Mouse (Mus musculus) urinary bladder, postnatal 10 days (tissue): ENCODE data around the gene Ctsz.
A peak's percentile ranks its signal among the peaks of the same experiment; 100 is the strongest.

Experiments
- DNase-seq: peaks from one replicate; pipeline ENCODE4 v3.0.0; 2022; ENCODE audit warnings: low spot score

Ctsz gene

DNA sequence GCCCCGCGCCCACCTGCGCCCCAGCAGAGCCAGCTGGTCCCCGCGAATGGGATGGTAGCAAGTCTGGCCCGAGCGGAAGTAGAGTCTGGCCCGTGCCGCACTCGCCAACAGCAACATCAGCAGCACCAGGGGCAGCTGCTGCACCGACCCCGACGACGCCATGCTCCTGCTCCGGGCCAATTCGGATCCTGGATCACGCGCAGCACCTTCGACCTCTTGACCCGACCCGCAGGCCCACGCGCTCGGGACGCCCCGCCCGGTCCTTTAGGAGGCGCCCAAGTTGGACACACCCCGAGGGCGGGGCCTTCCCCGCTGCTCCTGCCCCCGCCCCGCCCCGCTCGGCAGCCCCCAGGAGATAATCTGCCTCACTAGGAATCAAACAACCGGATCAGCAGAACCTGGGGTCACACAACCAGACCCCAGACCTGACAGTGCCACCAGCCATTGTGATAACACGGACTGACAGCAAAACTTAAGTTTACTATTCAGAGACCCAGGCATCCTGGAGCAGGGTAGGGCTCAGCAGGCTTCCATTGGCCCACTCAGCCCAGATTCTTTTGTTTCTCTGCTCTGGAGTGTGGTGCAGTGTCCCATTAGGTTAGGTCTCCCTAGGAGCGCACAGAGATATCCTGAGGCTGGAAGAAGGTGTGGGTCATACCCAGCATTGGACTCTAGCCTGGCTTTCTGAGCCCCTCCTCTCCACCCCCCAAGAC, at the start of gene Ctsz:
Gene Ctsz (minus strand): TSS at position 303 of the 713 bp plus-strand sequence.
- DNase-seq = no peak

DNA sequence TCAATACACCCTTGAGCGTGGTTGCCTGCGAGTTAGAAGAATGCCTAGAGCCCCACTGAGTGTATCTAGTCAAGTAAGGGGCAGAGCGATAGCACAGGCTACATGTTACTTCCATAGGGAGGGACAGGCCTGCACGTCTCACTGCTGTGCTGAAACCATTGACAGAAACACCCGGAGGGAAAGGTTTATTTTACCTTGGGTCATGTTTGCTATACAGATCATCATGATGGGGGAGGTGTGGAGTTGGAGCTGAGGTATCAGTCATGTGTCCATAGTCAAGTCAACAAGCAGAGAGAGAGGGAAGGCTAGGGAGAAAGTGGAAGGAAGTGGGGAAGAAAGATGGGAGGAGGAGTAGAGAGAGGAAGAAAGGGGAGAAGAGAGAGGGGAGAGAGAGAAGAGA, 48.2 kb upstream of the Ctsz start:
- no peak for DNase-seq

DNA sequence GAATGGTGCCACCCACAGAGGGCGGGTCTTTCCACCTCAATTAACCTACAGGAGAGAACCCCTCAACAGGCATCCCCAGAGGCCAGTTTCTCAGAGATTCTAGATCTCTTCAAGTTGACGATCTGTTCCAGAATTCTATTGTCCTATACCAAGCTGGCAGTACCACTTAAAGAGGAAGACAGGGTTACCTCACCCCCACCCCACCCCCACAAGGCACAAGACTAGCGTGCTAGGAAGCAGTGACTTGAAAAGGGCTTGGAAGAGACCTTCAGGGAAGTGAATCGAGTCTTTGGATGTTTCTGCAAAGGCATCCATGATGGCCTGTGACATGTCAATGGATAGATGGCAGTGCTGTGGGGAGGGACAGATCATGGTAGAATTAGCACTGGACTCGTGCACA, 39.9 kb upstream of the Ctsz start:
- DNase-seq = no peak

DNA sequence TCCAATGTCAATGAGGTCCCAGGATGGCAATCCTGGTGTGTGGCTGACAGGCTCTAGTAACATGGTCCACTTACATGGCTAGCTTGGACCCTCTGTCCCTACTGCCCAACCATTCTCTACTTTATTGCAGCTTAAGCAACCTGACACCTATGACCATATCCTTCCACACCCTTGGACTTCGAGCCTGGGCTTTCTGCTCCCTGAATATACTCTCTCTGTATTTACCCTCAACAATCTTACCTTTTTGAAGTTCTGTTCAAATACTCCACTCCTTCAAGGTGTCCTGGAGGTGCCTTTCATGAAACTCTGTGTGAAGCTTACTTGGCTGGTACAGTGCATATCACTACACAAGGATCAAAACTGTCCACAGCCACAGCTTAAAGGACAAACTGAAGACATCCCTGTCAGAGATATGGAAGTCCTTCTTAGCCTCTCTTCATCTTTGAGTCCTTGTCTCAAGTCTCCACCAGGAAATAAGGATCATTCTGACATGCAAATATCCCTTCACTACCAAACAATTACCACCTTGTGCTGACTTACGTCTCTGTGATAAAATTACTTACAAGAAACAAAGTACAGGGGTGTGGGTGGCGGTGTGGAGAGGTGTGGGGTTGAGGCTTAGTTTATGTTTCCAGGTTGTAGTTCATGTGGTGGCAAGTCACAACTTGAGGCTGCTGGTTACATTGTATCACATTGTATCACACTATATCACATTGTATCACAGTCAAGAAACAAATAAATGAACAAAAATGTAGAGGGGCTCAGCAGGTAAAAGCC, 38.9 kb upstream of the Ctsz start:
- DNase-seq = no peak

DNA sequence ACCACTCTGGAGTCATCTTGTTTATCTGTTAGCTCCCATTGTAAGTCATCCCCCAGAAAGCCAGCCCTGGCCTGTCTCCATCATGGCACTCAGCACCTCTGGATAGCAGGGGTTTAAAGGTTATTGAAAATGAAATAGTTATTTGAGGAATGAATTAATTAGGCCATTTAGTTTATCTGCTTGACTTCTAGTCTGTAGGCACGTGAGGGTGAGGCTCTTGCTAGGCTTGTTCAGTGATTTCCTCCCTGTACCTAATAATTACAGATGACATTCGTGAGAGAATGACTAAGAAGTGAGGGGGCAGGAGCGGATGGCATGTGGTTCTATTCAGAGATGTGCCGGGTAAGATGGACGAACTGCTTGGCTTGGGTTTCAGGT, 34.7 kb upstream of the Ctsz start:
- no peak for DNase-seq

DNA sequence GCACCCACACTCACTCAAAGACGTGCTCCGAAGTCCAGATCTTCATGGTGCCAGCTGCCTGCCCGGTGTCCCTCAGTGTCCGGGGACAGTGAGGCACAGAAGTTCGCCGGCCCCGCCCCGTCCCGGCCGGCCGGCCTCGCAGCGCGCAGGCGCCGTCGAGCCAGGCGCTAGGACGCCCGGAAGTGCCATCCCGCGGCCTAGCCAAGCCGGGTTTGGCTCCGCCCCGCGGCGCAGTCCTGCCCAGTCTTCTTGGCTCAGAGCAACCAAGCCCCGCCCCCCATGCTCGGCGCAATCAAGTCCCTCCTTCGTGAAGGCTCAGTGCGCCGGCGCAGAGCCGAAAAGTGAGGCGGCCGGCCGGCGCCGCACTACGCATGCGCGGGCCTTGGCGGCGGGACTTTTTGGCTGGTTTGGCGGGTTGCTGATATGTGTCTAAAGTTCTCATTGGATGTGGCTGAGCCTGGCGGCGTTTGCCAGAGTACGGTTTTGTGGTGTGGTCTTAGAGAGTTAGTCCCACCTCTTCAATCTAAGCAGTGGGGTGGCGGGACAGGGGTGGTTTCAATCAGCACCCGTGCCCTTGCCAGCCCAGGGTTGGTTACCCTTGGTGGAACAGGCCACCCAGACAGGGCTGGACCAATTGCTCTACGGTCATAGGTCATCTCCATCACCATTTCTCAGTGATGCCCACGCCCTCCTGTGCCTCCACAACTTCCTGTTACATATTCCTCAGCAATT, 34.1 kb upstream of the Ctsz start, which contains the start of gene Prelid3b:
Gene Prelid3b (minus strand): TSS at position 264 of the 732 bp plus-strand sequence.
- DNase-seq = peak; percentile 96

DNA sequence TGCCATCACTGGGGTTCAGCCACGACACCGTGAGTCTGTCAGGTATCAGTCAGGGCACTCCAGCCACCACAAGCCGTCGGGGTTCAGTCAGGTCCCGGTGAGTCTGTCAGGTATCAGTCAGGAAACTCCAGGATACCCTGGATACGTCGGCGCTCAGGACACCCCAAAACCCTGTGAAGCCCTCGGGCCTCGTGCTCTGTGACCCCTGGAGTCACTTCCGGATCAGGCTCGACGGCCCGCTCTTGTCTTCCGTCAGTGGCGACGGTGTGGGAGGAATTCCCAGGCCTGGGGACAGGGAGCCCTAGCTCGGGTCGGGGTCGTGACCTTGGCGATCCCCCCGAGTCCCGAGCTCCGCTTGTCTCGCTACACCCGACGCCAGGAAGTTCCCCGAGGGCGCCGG, 33.6 kb upstream of the Ctsz start:
- no peak for DNase-seq

DNA sequence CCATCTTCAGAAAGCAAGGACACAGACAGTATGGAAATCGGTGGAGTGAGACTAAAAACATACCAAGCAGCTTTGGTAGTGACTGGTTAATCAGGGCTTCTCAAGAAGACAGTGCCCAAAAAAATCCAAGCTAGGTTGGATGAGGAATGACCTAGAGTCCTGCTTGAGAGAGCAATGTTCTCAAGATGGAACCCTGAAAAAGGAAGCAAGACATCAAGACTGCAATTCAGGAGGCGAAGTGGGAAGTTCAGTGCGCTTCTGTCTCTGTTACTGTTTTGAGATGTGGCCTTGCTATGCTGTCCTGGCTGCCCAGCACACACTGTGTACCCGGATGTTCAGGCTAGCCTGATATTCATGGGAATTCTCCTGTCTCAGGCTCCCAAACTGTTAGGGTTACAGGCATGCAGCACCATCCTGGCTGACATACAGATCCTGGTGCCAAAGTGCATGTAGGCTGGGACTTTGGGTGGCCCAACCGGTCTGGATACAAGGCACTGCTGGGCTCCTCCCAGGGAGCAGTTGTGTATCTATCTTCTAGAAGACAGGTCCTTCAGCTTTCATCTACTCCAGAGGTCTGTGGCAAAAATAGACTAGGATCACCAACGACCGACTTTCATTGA, 32.1 kb upstream of the Ctsz start:
- DNase-seq = no peak

DNA sequence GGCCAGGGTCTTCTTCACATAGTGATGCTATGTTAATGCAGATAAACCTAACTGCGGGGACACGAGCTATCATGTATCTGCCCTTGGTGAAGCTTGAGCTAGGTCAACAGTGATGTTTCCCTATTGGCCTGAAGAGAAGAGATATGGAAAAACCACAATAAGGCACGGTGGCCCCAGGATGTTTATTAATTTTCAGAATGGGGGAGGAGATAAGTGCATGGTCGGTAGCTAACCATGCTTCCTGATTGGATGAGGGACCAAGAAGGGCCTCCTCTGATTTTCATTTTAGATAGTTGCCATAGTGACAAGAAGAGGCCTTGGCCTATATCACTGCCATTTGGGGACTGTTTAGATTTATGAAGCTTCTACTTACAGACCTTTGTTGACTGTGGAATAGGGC, 31.5 kb upstream of the Ctsz start:
- DNase-seq = no peak

DNA sequence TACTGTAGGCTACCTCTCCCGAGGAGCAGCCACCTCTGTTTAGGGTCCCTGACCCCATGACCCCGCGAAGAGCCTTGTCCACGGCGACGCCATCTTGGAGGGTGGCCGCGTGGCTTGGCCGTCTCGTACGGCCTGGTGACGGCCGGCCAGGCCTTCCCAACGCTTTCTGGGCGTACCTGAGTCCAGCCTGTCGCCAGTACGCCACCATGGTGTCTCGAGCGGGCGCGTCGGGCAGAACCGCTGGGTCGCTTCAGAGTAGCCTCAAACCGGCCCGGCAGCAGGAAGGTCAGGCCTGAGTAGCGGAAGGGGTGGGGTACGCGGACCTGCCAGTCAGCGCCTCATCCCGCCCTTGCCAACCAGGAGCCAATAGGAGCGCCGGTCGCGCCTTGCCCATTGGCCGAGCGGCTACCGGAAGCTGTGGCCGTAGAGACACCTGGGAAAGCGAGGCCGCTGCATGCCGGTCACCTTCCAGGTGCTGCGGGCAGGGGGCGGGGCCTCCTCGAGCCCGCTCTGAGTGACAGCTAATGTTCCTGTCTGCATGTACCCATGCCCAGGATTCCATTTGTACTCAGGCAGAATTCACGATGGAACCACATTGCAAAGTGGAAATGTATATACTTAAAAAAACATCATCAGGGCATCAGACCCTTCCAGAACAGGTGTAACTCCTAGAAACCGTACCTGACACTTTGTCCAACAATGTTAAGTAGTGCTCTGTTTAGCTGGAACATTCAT, 25.1 kb upstream of the Ctsz start, which contains the start of gene Atp5e:
Gene Atp5e (minus strand): TSS at position 317 of the 735 bp plus-strand sequence.
- peak; percentile 82 for DNase-seq

DNA sequence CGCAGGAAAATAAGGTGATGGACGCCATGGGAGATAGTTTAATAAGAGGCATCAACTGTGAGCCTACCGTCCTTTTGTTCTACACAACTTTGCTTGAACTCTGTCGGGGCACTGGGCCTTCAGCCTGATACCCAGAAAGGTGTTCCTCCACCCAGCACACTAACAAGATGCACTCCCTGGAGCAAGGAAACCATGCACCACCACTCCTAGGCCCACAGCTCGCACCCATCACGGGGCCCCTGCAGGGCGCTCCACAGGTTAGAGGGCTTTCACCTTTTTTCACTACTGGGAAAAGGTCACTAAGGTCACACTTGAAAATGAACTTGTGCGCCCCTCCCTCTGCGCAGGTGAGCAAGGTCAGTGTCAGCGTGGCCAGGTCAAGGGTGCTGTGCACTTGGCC, 24.5 kb upstream of the Ctsz start:
- no peak for DNase-seq

DNA sequence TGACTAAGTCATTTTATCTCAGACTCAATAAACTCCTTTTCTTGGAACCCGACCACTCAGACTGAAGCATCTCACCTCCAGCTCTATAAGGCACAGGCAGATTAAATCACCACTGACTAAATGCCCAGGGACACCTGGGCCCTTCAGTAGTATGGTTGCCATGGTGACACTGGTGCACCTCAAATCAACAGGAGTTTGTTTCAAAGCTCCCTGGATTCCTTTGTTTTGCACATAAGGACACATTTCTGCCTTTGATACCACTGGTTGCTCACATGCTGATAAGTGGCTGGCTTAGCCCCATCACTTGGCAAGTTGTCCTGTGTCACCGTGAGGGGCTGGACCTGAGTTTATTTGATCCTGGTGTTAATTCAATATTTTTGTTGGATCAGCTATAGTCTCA, 20.5 kb upstream of the Ctsz start:
- DNase-seq = no peak

DNA sequence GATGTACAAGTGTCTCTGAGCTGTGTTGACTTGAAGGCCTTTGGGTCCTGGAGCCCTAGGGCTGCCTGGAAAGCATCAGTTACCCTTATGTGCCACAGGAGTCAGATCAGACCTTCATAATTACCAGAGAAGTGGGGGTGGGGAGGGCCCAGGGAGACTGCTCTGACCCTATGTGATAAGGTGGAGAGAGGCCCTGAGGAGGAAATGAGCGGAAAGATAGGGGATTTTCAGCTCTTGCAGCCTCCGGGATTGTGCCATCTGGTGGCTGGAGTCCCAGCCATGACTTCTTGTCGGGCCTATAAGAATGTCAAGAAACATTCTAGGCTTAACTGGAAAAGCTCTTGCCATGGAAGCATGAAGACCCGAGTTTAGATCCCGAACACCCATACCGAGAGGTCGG, 14.8 kb upstream of the Ctsz start:
- DNase-seq = no peak

DNA sequence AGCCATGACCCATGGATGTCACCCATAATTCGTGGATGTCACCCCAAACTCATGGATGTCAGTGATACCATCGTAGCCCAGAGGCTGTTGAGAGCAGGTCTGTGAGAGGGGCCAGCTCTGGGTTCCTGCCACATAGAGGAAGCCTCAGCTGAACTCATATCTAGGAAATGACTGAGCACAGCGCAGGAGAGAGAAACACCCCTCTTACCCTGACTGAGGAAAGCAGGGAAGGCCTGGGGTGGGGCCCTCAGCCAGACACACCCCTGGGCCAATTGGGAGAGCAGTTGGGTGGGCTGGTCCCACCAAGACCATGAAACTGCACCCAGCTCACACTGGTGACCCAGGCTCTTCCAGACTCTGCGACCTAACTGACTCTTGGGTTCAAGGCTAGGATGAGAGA, 11.5 kb upstream of the Ctsz start, which contains the start of gene Tubb1:
Gene Tubb1 (plus strand): TSS at position 343 of the 400 bp plus-strand sequence.
- no peak for DNase-seq

DNA sequence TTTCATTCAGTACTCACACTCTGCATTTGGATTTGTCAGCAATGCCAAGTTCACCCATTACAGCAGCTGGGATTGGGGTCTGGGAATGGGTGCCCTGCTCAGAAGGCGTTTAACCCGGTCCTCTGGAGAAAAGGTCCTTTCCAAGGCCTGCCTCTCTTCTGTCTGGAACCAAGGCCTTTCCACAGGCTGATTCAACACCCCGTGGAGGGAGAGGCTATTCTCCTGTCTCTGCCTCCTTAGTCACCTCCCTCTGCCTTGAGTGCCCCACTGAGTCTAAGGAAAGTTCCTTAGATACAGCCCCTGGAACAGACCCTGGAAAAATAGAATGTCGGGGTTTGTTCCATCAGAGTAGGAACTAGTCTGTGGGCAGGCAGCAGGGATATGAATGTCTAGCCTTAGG, 9.6 kb upstream of the Ctsz start:
- DNase-seq = no peak

DNA sequence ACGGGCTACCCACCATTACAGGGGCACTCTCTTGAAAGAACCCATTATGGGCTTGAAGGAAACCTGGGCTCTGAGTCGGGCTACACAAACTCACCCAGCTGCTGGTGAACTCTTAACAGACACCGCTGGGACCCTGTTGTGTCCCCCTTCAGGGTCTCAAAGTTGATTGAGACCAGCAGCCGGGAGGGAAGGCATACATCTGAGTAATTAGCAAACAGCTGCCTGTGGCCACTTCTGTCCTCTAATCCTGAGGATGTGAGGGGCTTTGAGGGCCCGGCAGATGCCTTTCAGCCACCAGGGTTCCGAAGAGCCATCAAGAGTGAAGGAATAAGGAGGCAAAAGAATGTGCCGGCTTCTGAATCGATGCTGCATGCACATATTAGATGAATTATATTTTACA, 8.1 kb upstream of the Ctsz start:
- DNase-seq = no peak

DNA sequence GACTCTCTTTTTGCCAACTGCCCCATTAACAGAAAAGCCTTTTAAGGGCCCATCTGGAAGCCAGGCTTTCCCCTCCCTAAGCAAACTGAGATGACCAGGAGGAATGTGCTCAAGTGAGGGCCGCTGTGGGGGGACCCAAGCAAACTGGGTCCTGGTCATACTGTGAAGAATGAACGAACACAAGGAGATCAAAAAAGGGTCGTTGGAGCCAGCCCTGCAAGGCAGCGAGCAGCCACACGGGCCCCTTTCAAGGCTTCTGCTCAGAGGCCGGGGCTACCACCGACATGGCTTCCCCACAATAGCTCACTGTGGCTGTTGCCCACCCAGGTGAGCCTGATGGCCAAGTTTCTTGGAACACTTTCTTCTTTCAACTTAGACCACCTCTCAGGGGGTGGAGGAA, 7.7 kb upstream of the Ctsz start:
- no peak for DNase-seq

DNA sequence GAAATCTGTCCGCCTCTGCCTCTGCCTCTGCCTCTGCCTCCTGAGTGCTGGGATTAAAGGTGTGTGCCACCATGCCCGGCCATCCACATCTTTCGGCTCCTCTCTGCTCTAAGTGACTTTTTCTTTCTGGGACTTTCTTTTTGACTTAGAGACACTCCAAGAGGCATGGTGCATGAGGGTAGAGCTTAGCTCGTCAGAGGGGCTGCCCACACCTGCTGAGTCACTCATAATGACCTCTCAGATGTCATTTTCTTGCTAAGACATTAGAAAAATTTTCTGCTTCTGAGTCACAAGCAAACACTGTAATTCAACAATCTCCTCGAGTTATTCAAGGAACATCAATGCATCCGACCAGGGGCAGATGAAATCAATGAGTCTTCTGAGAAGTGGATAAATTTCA, 6.2 kb upstream of the Ctsz start:
- no peak for DNase-seq

DNA sequence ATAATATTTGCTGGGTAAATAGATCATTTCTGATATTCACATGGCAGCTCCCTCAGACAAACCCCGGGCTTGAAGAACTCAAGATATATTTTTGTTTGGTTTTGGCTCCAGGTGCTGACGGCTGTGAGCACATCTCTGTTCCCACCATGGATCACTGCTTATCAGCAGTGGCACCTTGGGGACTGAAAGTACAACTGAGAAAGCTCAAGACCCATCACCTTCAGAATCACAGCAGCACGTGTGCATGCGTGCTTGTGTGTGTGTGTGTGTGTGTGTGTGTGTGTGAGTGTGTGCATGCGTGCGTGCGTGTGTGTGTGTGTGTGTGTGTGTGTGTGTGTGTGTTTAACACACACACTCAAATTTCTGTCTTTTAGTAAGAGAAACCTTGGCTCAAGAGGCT, 5.5 kb upstream of the Ctsz start:
- no peak for DNase-seq

DNA sequence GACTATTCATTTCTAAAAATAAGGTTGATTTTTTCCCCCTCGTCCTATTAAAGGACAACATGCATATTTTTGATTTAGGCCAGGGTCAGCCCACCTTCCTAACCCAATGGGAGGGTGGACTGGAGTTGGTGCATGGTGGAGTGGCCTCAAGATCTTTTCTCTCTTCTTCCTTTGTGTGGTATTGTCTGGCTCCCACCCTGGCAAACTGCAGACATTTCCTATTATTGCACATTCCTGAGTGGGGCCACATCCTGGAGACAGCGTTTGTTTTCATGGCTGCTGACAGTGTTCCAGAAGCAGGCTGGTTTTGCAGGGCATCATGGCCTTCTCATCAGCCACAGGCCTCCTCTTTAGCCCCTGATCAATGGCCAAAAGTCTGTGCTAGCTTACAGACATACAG, 4.2 kb upstream of the Ctsz start:
- DNase-seq = no peak

DNA sequence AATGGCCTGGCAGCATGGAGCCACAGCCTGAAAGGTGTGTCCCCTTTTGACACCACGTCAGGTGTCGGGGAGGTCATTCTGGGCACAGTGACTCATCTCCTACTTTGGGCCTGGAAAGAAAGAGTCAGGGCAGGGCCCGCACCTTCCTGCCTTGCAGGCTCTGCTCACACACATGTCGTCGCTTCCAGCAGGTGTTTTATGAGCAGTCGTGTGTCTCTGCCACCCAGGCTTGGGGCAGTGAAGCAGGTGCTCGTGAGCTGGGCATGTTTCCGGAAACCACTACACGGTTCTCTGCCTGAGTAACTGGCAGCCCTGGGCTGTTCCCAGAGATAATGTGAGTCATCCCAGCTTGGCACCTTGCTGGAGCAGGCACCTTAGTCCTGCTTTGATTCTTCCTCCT, 3.6 kb upstream of the Ctsz start:
- no peak for DNase-seq

DNA sequence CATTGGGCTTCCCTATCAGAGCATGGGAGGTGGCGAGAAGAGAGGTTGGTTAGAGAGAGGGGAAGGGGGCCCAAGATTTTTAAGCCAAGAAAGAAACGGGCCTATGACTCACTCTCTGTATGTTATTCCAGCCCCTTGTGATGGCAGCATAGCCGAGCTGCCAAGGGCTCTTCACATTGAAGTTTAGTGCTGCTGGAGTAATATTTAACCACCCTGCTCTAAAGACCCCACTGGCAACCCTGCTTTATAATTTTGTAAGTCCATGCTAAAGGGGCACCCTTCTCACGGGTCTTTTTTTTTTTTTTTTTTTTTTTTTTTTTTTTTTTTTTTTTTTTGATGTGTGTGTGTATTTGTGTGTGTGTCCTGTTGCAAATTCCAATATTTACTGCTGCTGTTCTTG, 3.1 kb upstream of the Ctsz start:
- no peak for DNase-seq
